Mouse (Mus musculus) CH12.LX (cell line): ENCODE measurements at regions not wholly inside any gene's neighbourhood (a gene's known extent, or its start where the extent isn't known, plus 50 kb on each side); places are given as distances from the start of the nearest gene placed in this dataset.

ENCODE experiments used
- DNase-seq: peaks from one replicate; pipeline ENCODE4 v3.0.0-alpha.2; 2013; ENCODE audit errors: extremely low read depth
- H3K27ac ChIP-seq: 2 replicates; pipeline ENCODE4 v1.5.1; 2012; ENCODE audit warnings: low read depth, mild to moderate bottlenecking, control low read depth, moderate library complexity; ENCODE audit not compliant: insufficient read depth
- H3K27me3 ChIP-seq: replicated peaks from 2 replicates; pipeline ENCODE3; 2012; ENCODE audit warnings: inconsistent platforms
- H3K36me3 ChIP-seq, 2 experiments: replicated peaks in 1 of 2; 2 replicates each; pipeline versions ENCODE3 to v1.6.1; 2012; ENCODE audit warnings: inconsistent platforms in 1 of 2, low read length in 1 of 2, mild to moderate bottlenecking in 1 of 2, mixed read lengths in 1 of 2, moderate library complexity in 1 of 2; ENCODE audit not compliant: control insufficient read depth in 1 of 2, insufficient read depth in 1 of 2
- H3K4me1 ChIP-seq, 2 experiments: 2 replicates each; pipeline ENCODE4 v1.6.1; 2012; ENCODE audit warnings: inconsistent platforms in 1 of 2, moderate library complexity in 1 of 2; ENCODE audit not compliant: insufficient read depth in 2 of 2, control insufficient read depth in 1 of 2
- H3K4me2 ChIP-seq: 2 replicates; pipeline ENCODE4 v1.6.1; 2012; ENCODE audit warnings: low read depth, mild to moderate bottlenecking, control low read depth; ENCODE audit not compliant: poor library complexity, insufficient read depth, severe bottlenecking
- H3K4me3 ChIP-seq, 3 experiments: fragments of 150-350 bp in 1 of 3; sonication (generic) in 1 of 3; replicated peaks in 1 of 3; 2 replicates each; pipeline versions ENCODE3 to v1.5.1; 2011 to 2012; ENCODE audit warnings: low read depth in 2 of 3, low read length in 2 of 3, mild to moderate bottlenecking in 2 of 3, moderate library complexity in 2 of 3, control low read depth in 1 of 3, improper control_type of control experiment in 1 of 3, inconsistent platforms in 1 of 3, mixed read lengths in 1 of 3; ENCODE audit not compliant: poor library complexity in 1 of 3
- H3K79me2 ChIP-seq: replicated peaks from 2 replicates; pipeline ENCODE4 v1.6.1; 2012; ENCODE audit warnings: mild to moderate bottlenecking, moderate library complexity; ENCODE audit not compliant: control insufficient read depth, poor library complexity, insufficient read depth, severe bottlenecking; ENCODE audit errors: extremely low read depth
- H3K9ac ChIP-seq: 2 replicates; pipeline ENCODE4 v1.6.1; 2012; ENCODE audit warnings: low read depth, mild to moderate bottlenecking, control low read depth, moderate library complexity; ENCODE audit not compliant: insufficient read depth
- H3K9me3 ChIP-seq: replicated peaks from 2 replicates; pipeline ENCODE3; 2012; ENCODE audit warnings: low read length, inconsistent platforms, mixed read lengths
- BHLHE40 ChIP-seq: IDR thresholded peaks from 2 replicates; pipeline ENCODE4 v1.6.1; 2011; ENCODE audit warnings: mild to moderate bottlenecking, low read depth, low read length, improper control_type of control experiment
- CHD1 ChIP-seq: IDR thresholded peaks from 2 replicates; pipeline ENCODE4 v1.6.1; 2012; ENCODE audit warnings: low read depth, low read length, improper control_type of control experiment, inconsistent platforms
- ELF1 ChIP-seq: IDR thresholded peaks from 2 replicates; pipeline ENCODE4 v1.6.1; 2014; ENCODE audit warnings: low read depth, mild to moderate bottlenecking, inconsistent platforms, low read length, improper control_type of control experiment
- ETS1 ChIP-seq: conservative IDR thresholded peaks from 2 replicates; pipeline ENCODE4 v1.6.1; 2012; ENCODE audit warnings: low read depth, mild to moderate bottlenecking, inconsistent platforms, low read length, improper control_type of control experiment, moderate library complexity
- IRF4 ChIP-seq: IDR thresholded peaks from 2 replicates; pipeline ENCODE4 v1.6.1; 2014; ENCODE audit warnings: low read depth, mild to moderate bottlenecking, inconsistent platforms, low read length, improper control_type of control experiment
- JUN ChIP-seq: IDR thresholded peaks from 2 replicates; pipeline ENCODE4 v1.6.1; 2011; ENCODE audit warnings: low read depth, mild to moderate bottlenecking, low read length, improper control_type of control experiment, moderate library complexity; ENCODE audit not compliant: insufficient read depth
- KAT2A ChIP-seq: IDR thresholded peaks from 2 replicates; pipeline ENCODE4 v1.6.1; 2012; ENCODE audit warnings: low read length, improper control_type of control experiment, inconsistent platforms; ENCODE audit not compliant: insufficient replicate concordance
- MAFK ChIP-seq: IDR thresholded peaks from 2 replicates; pipeline ENCODE4 v1.6.1; 2011; ENCODE audit warnings: low read length, improper control_type of control experiment; ENCODE audit not compliant: insufficient replicate concordance
- MAX ChIP-seq: IDR thresholded peaks from 2 replicates; pipeline ENCODE4 v1.6.1; 2011; ENCODE audit warnings: low read length, improper control_type of control experiment
- MAZ ChIP-seq: IDR thresholded peaks from 2 replicates; pipeline ENCODE4 v1.6.1; 2012; ENCODE audit warnings: low read depth, mild to moderate bottlenecking, inconsistent platforms, low read length, improper control_type of control experiment, moderate library complexity
- MXI1 ChIP-seq: IDR thresholded peaks from 2 replicates; pipeline ENCODE4 v1.6.1; 2011; ENCODE audit warnings: mild to moderate bottlenecking, low read depth, low read length, improper control_type of control experiment
- MYC ChIP-seq: IDR thresholded peaks from 2 replicates; pipeline ENCODE4 v1.6.1; 2011; ENCODE audit warnings: low read depth, mild to moderate bottlenecking, improper control_type of control experiment, low read length
- NRF1 ChIP-seq: IDR thresholded peaks from 2 replicates; pipeline ENCODE4 v1.6.1; 2014; ENCODE audit warnings: low read depth, mild to moderate bottlenecking, inconsistent platforms, low read length, improper control_type of control experiment, moderate library complexity
- PAX5 ChIP-seq: IDR thresholded peaks from 2 replicates; pipeline ENCODE4 v1.6.1; 2012; ENCODE audit warnings: low read length, inconsistent platforms, mixed read lengths
- RAD21 ChIP-seq: IDR thresholded peaks from 2 replicates; pipeline ENCODE4 v1.6.1; 2011; ENCODE audit warnings: low read depth, mild to moderate bottlenecking, low read length, improper control_type of control experiment, moderate library complexity
- RCOR1 ChIP-seq: conservative IDR thresholded peaks from 2 replicates; pipeline ENCODE4 v1.6.1; 2012; ENCODE audit warnings: low read depth, mild to moderate bottlenecking, inconsistent platforms, low read length, improper control_type of control experiment
- SIN3A ChIP-seq: IDR thresholded peaks from 2 replicates; pipeline ENCODE4 v1.6.1; 2012; ENCODE audit warnings: low read length, improper control_type of control experiment, inconsistent platforms
- TBP ChIP-seq: conservative IDR thresholded peaks from 2 replicates; pipeline ENCODE4 v1.6.1; 2011; ENCODE audit warnings: low read depth, low read length, improper control_type of control experiment
- UBTF ChIP-seq: IDR thresholded peaks from 2 replicates; pipeline ENCODE4 v1.6.1; 2012; ENCODE audit warnings: low read depth, mild to moderate bottlenecking, inconsistent platforms, low read length, improper control_type of control experiment, moderate library complexity
- USF1 ChIP-seq: IDR thresholded peaks from 2 replicates; pipeline ENCODE4 v1.6.1; 2014; ENCODE audit warnings: low read depth, mild to moderate bottlenecking, inconsistent platforms, low read length, improper control_type of control experiment
- ZC3H11A ChIP-seq: IDR thresholded peaks from 2 replicates; pipeline ENCODE4 v1.6.1; 2012; ENCODE audit warnings: low read depth, mild to moderate bottlenecking, inconsistent platforms, low read length, improper control_type of control experiment
- ZKSCAN1 ChIP-seq: IDR thresholded peaks from 2 replicates; pipeline ENCODE4 v1.6.1; 2012; ENCODE audit warnings: low read depth, inconsistent platforms, low read length, improper control_type of control experiment, borderline replicate concordance
- dilution Hi-C: fragments of 300-500 bp; cut with MboI; formaldehyde crosslinking; loops from 2 replicates; pipeline ENCODE4 v1.14.3; 2020; ENCODE audit warnings: low sequenced_read_pairs; ENCODE audit not compliant: extremely low pct_unique_long_range_greater_than_20kb, extremely low pct_ligation_motif_present
- in situ Hi-C: fragments of 300-500 bp; cut with MboI; formaldehyde crosslinking; loops from 3 replicates; pipeline ENCODE4 v1.14.3; 2019; ENCODE audit warnings: low sequenced_read_pairs, low pct_ligation_motif_present, low pct_unique_long_range_greater_than_20kb, mixed read lengths

GRCm38 (mm10) chr6:14063735-14064134 is 192.4 kb upstream of the 2610001J05Rik start:
- dilution Hi-C loops: no loop called here
- TF ChIP-seq IRF4 (no peak), JUN (no peak), KAT2A (no peak), RCOR1 (no peak), RAD21 (no peak), BHLHE40 (no peak), MXI1 (no peak), MYC (no peak), PAX5 (no peak), CHD1 (no peak)
- TF ChIP-seq, all 38 proteins: peak for 0

DNA sequence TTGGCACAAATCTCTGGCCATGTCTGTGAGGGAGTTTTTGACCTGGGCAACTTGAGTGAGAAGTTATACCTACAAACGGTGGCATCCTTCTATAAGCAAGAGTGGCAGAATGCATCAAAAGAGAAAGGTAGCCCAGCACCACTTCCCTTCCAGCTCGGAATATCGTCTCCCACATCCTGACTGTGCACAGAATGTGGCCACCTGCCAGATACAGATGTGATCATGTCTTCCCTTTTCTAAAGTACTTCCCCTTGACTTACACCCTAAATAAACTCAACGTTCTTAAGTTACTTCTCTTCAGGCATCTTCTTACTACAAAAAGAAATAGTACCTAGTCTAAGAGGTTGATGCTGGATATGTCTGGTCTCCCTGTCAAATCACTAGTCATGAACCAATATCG is 175.2 kb upstream of the 2610001J05Rik start:
- TF ChIP-seq MAZ (no peak), UBTF (no peak), MAFK (no peak), SIN3A (no peak), MAX (no peak), ZKSCAN1 (no peak), USF1 (no peak), CHD1 (no peak), ELF1 (no peak), BHLHE40 (no peak), TBP (no peak), NRF1 (no peak), RCOR1 (no peak), ETS1 (no peak), ZC3H11A (no peak)
- Histone ChIP-seq H3K27ac (no peak overlapping the region), H3K27me3 (no peaks in the 10 kb centered on the region), H3K36me3 (no peaks in the 10 kb centered on the region), H3K9me3 (no peaks in the 10 kb centered on the region), H3K4me2 (no peak overlapping the region), H3K79me2 (no peaks in the 10 kb centered on the region), H3K4me1 (no peaks in the 10 kb centered on the region), H3K4me3 (no peak overlapping the region), H3K9ac (no peak overlapping the region)
- no peak for DNase-seq
- in situ Hi-C loops: no loop called here
- dilution Hi-C loops: no loop called here

More at GRCm38 (mm10) chr6:14063735-14064134, 192.4 kb upstream of the 2610001J05Rik start:
- Histone ChIP-seq H3K36me3 (no peaks in the 10 kb centered on the region), H3K9ac (no peak overlapping the region), H3K27ac (no peak overlapping the region), H3K4me3 (no peak overlapping the region), H3K4me2 (no peak overlapping the region), H3K9me3 (no peaks in the 10 kb centered on the region), H3K27me3 (no peaks in the 10 kb centered on the region), H3K79me2 (no peaks in the 10 kb centered on the region), H3K4me1 (peaks cover 0 to 5% of the 10 kb centered on the region in 2 experiments; a peak in 2 of 4 replicates)
- DNase-seq: no peak
- in situ Hi-C loops: no loop called here
